Mouse (Mus musculus) lung, embryonic 15.5 days (tissue): ENCODE measurements around the gene Rtn4rl1. TPM values are rescaled to one million over a fixed set of nuclear protein-coding genes. Genes with fewer than 3 reads are reported as not detected.
A peak's percentile ranks its signal among the peaks of the same experiment; 100 is the strongest.

Experiments
- ATAC-seq: fragments of 200-750 bp; cut with Nextera tagmentation; 2 replicates; pipeline ENCODE4 v1.8.0; 2017; ENCODE audit warnings: moderate number of reproducible peaks, borderline replicate concordance; ENCODE audit not compliant: low FRiP score, low TSS enrichment; ENCODE audit errors: extremely low read depth
- H3K27ac ChIP-seq: fragments of 300-500 bp; sonication (generic); 2 replicates; pipeline ENCODE4 v1.5.1; 2015; ENCODE audit warnings: moderate library complexity, mild to moderate bottlenecking, inconsistent platforms
- H3K27me3 ChIP-seq: fragments of 300-500 bp; sonication (generic); 2 replicates; pipeline ENCODE4 v1.6.1; 2015; ENCODE audit warnings: inconsistent platforms
- H3K36me3 ChIP-seq: fragments of 300-500 bp; sonication (generic); 2 replicates; pipeline ENCODE4 v1.6.1; 2015; ENCODE audit warnings: inconsistent platforms
- H3K4me1 ChIP-seq: fragments of 300-500 bp; sonication (generic); 2 replicates; pipeline ENCODE4 v1.6.1; 2015; ENCODE audit warnings: inconsistent platforms
- H3K4me2 ChIP-seq: fragments of 300-500 bp; sonication (generic); 2 replicates; pipeline ENCODE4 v1.6.1; 2015; ENCODE audit warnings: inconsistent platforms, mild to moderate bottlenecking, moderate library complexity
- H3K4me3 ChIP-seq: fragments of 300-500 bp; sonication (generic); 2 replicates; pipeline ENCODE4 v1.5.1; 2015; ENCODE audit warnings: mild to moderate bottlenecking, inconsistent platforms
- H3K9ac ChIP-seq: fragments of 300-500 bp; sonication (generic); 2 replicates; pipeline ENCODE4 v1.6.1; 2015; ENCODE audit warnings: inconsistent platforms
- H3K9me3 ChIP-seq: fragments of 300-500 bp; sonication (generic); 2 replicates; pipeline ENCODE4 v1.6.1; 2016; ENCODE audit warnings: inconsistent platforms
- WGBS: fragments of 180-500 bp; shearing (Covaris S2); methylation state at CpG from one replicate; pipeline ENCODE4 v1.1.7; 2015; 5-methylcytosine and 5-hydroxymethylcytosine counted together
- polyA plus RNA-seq: library from polyadenylated mRNA; unstranded; fragments of >200 nt; fragmentation: Nextera tagmentation; extraction: Ambion mirVana; gene quantifications from 2 replicates; pipeline ENCODE4 v1.2.1, GENCODE M21; 2015

Rtn4rl1 gene
- polyA plus RNA-seq, 1 experiment from 2014 or later, result 3.3 TPM

DNA sequence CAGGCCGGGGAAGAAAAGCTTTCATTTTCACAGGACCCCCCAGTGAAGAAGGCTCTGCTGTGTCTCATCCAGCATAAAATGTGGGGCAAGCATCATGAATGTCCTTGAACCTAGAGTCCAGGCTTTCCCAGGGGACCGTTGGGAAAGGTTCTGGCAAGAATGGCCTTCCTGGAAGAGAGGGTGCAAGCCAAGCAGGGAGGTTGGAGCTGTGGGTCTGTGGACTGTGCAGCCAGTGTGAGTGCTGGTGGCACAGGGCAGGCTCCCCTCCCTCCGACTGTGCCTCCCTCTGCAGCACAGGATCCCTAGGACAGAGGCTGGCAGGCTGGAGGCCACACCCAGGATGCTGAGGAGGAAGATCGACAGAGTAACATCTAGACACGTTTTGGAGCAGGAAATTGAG lies 69.2 kb downstream of the Rtn4rl1 start:
- Histone ChIP-seq H3K27me3 (no peaks in the 10 kb centered on the region), H3K4me2 (no peak overlapping the region), H3K9me3 (no peaks in the 10 kb centered on the region), H3K36me3 (no peaks in the 10 kb centered on the region), H3K4me3 (no peak overlapping the region), H3K4me1 (peaks cover 60% of the 10 kb centered on the region), H3K27ac (peak overlapping the region; percentile 69; the same call in 1 of the 2 replicates), H3K9ac (no peak overlapping the region)
- 0 out of 2 replicates have a peak, but pooled peaks have one; percentile 5 for ATAC-seq
- WGBS, result 29% methylated on average over 5 of the region's 5 CpGs

DNA sequence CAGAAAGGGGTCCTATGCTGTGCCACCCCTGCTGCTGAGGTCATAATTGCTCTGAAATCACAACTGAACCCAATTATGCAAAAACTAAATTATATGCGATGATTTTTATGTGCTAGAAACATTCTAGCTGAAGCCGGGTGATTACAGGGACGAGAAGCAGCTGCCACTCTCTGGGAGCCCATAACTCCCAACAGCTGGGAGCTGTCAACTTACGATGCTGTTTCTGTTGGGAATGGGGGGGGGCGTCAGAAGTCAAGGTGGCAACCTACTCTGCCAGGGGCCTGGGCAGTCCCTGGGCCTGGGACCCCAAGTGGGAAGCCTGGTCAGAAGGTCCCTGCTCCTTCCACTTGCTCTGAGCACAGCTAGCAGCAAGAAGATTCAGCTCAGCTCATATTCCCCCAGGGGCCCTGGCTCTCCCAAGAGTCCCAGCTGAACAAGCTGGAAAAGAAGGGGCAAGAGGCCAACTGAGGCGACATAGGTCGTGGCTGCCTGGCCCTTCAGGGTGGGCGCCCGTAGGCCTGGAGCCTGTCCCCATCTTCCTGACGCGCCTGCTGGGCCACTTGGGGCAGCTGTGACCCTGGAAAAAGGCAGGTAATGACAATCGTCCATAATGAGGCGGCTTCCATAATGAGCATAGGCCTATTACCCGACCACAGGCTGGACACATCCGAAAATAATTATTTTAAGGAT lies 69.8 kb downstream of the Rtn4rl1 start:
- no peak overlapping the region for H3K4me3 ChIP-seq
- H3K4me1 ChIP-seq, result peaks cover 66% of the 10 kb centered on the region
- WGBS, result 48% methylated on average over 15 of the region's 15 CpGs
- H3K9me3 ChIP-seq, result no peaks in the 10 kb centered on the region
- no peak overlapping the region for H3K9ac ChIP-seq
- H3K4me2 ChIP-seq, result no peak overlapping the region
- peak overlapping the region; percentile 69 for H3K27ac ChIP-seq
- ATAC-seq, result peak; percentile 40; the same call in 1 of the 2 replicates
- no peaks in the 10 kb centered on the region for H3K36me3 ChIP-seq
- H3K27me3 ChIP-seq, result no peaks in the 10 kb centered on the region

- Histone ChIP-seq H3K27ac (peak overlapping the region; percentile 69; the same call in 1 of the 2 replicates), H3K36me3 (no peaks in the 10 kb centered on the region), H3K4me2 (no peak overlapping the region), H3K4me3 (no peak overlapping the region), H3K9me3 (no peaks in the 10 kb centered on the region), H3K27me3 (no peaks in the 10 kb centered on the region), H3K4me1 (peaks cover 69% of the 10 kb centered on the region), H3K9ac (no peak overlapping the region)
- ATAC-seq, result no peak
- WGBS, result 45% methylated on average over 6 of the region's 6 CpGs
Measured at GRCm38 (mm10) chr11:75263964-75264312, 70.4 kb downstream of the Rtn4rl1 start.

- WGBS, result 77% methylated on average over 6 of the region's 6 CpGs
- Histone ChIP-seq H3K27ac (no peak overlapping the region), H3K36me3 (no peaks in the 10 kb centered on the region), H3K4me1 (peaks cover 65% of the 10 kb centered on the region), H3K27me3 (no peaks in the 10 kb centered on the region), H3K9ac (no peak overlapping the region), H3K4me3 (no peak overlapping the region), H3K4me2 (no peak overlapping the region), H3K9me3 (no peaks in the 10 kb centered on the region)
- ATAC-seq, result no peak
Measured at GRCm38 (mm10) chr11:75264550-75264949, 71.0 kb downstream of the Rtn4rl1 start.

DNA sequence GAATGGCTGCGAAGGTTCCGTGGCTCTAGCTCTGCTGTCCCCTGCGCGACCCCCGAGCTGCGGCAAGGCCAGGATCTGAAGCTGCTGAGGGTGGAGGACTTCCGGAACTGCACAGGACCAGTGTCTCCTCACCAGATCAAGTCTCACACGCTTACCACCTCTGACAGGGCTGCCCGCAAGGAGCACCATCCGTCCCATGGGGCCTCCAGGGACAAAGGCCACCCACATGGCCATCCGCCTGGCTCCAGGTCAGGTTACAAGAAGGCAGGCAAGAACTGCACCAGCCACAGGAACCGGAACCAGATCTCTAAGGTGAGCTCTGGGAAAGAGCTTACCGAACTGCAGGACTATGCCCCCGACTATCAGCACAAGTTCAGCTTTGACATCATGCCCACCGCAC lies 72.0 kb downstream of the Rtn4rl1 start:
- Histone ChIP-seq H3K4me1 (peaks cover 59% of the 10 kb centered on the region), H3K27ac (no peak overlapping the region), H3K27me3 (no peaks in the 10 kb centered on the region), H3K4me3 (no peak overlapping the region), H3K9me3 (no peaks in the 10 kb centered on the region), H3K9ac (no peak overlapping the region), H3K4me2 (no peak overlapping the region), H3K36me3 (no peaks in the 10 kb centered on the region)
- whole genome bisulfite sequencing, result 64% methylated on average over 15 of the region's 15 CpGs
- ATAC-seq, result no peak

GRCm38 (mm10) chr11:75267826-75268281 lies 74.3 kb downstream of the Rtn4rl1 start:
- Histone ChIP-seq H3K4me3 (no peak overlapping the region), H3K36me3 (no peaks in the 10 kb centered on the region), H3K9ac (no peak overlapping the region), H3K27me3 (no peaks in the 10 kb centered on the region), H3K27ac (peak overlapping the region; percentile 31), H3K4me1 (peaks cover 49% of the 10 kb centered on the region), H3K4me2 (no peak overlapping the region), H3K9me3 (no peaks in the 10 kb centered on the region)
- 39% methylated on average over 9 of the region's 9 CpGs for WGBS
- ATAC-seq, result no peak

GRCm38 (mm10) chr11:75268492-75268891 lies 74.9 kb downstream of the Rtn4rl1 start:
- Histone ChIP-seq H3K27me3 (0 out of 2 replicates have a peak, but pooled peaks cover under 1% of the 10 kb centered on the region), H3K4me1 (peaks cover 49% of the 10 kb centered on the region), H3K4me3 (no peak overlapping the region), H3K9ac (no peak overlapping the region), H3K27ac (peak overlapping the region; percentile 31; the same call in 1 of the 2 replicates), H3K4me2 (no peak overlapping the region), H3K9me3 (no peaks in the 10 kb centered on the region), H3K36me3 (no peaks in the 10 kb centered on the region)
- 59% methylated on average over 5 of the region's 5 CpGs for WGBS
- ATAC-seq, result no peak

GRCm38 (mm10) chr11:75269213-75269612 lies 75.6 kb downstream of the Rtn4rl1 start:
- no peak overlapping the region for H3K4me2 ChIP-seq
- H3K36me3 ChIP-seq, result no peaks in the 10 kb centered on the region
- ATAC-seq, result no peak
- H3K9me3 ChIP-seq, result no peaks in the 10 kb centered on the region
- H3K4me3 ChIP-seq, result no peak overlapping the region
- 0 out of 2 replicates have a peak, but pooled peaks cover 3% of the 10 kb centered on the region for H3K27me3 ChIP-seq
- WGBS, result 57% methylated on average over 4 of the region's 4 CpGs
- no peak overlapping the region for H3K9ac ChIP-seq
- no peak overlapping the region for H3K27ac ChIP-seq
- peaks cover 43% of the 10 kb centered on the region for H3K4me1 ChIP-seq

DNA sequence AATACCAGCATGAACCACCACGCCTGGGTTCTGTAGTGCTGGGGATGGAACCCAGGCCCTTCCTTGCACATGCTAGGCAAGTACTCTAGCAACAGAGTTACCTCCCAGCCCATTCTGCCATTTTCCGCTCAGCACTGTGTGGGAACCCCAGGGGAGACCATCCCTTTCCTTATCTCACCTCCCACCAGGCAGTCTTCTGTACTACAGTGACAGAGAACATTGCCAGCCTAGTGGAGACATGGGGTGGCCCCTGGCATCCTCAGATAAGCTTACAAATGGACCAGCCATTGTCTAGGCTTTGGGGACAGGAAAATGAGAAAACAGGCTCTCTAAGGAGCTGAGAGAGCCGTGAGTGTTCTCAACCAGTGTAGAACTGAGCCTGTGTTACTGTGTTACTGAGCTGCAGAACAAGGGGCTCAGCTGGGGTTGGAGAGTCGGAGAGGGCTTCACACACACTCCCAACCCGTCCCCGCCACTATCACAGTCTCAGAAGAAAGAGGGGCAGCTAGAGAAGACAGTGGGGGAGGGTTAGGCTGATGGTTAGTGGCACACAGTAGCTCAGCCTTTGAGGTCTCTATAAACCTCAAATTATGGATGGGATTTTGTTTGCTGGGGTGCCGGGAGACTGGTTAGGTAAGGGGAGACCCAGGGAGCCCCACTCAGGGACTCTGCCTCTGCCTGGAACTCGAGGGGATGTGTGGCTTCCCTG lies 76.8 kb downstream of the Rtn4rl1 start:
- no peaks in the 10 kb centered on the region for H3K36me3 ChIP-seq
- no peak overlapping the region for H3K4me2 ChIP-seq
- H3K27ac ChIP-seq, result no peak overlapping the region
- 68% methylated on average over 8 of the region's 8 CpGs for WGBS
- H3K9me3 ChIP-seq, result no peaks in the 10 kb centered on the region
- peaks cover 31% of the 10 kb centered on the region for H3K4me1 ChIP-seq
- no peak overlapping the region for H3K9ac ChIP-seq
- no peak overlapping the region for H3K4me3 ChIP-seq
- 0 out of 2 replicates have a peak, but pooled peaks cover 3% of the 10 kb centered on the region for H3K27me3 ChIP-seq
- no peak for ATAC-seq

- Histone ChIP-seq H3K4me1 (peaks cover 26% of the 10 kb centered on the region), H3K27me3 (0 out of 2 replicates have a peak, but pooled peaks cover 3% of the 10 kb centered on the region), H3K4me2 (no peak overlapping the region), H3K27ac (no peak overlapping the region), H3K36me3 (no peaks in the 10 kb centered on the region), H3K9ac (no peak overlapping the region), H3K9me3 (no peaks in the 10 kb centered on the region), H3K4me3 (no peak overlapping the region)
- WGBS, result 57% methylated on average over 7 of the region's 7 CpGs
- ATAC-seq, result no peak
Measured at GRCm38 (mm10) chr11:75270985-75271434, 77.4 kb downstream of the Rtn4rl1 start.

DNA sequence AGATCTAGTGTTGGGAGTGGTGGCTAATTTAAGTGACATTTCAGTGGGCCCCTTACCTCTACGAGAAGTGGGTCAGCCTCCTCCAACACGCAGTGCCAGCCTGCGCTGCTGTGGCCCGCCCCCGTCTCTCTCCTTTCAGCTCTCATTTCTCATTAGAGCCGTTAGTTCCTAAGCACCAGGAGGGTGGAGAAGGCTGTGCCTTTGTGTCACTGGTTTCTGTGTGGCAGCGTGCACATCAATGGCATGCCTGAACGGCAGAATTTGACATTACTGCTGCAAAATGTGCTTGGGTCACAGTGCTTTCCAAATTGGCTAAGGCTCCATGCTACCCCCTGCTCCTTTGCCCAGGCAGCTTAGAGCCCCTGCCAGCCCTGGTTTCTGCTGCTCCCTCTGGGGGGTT lies 79.9 kb downstream of the Rtn4rl1 start:
- Histone ChIP-seq H3K27ac (no peak overlapping the region), H3K9me3 (no peaks in the 10 kb centered on the region), H3K4me2 (no peak overlapping the region), H3K4me3 (no peak overlapping the region), H3K27me3 (0 out of 2 replicates have a peak, but pooled peaks cover 3% of the 10 kb centered on the region), H3K4me1 (peaks cover 13% of the 10 kb centered on the region), H3K9ac (no peak overlapping the region), H3K36me3 (no peaks in the 10 kb centered on the region)
- no peak for ATAC-seq
- WGBS, result 23% methylated on average over 8 of the region's 8 CpGs

DNA sequence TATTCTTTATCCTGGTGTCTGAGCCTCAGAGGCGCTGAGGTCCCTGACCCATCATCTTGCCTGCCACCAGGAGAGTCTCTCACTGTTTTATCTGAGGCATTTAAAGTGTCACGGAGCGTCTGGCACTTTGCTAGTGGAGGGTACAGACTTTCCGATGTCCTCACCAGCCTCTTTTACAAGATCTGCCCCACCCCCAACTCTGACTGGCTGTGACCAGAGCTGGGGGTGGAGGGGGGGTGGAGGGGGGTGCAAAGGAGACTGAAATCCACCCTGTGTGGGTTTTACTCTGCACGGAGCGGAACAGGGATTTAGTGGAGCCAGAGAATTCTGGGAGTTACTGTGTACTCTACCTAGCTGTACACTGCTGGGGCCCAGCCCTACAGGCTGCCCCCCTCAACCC lies 81.5 kb downstream of the Rtn4rl1 start:
- Histone ChIP-seq H3K36me3 (no peaks in the 10 kb centered on the region), H3K4me1 (peaks cover 21% of the 10 kb centered on the region), H3K4me2 (no peak overlapping the region), H3K4me3 (no peak overlapping the region), H3K27me3 (peaks cover 5% of the 10 kb centered on the region; the same call in 1 of the 2 replicates), H3K27ac (no peak overlapping the region), H3K9ac (no peak overlapping the region), H3K9me3 (no peaks in the 10 kb centered on the region)
- 32% methylated on average over 6 of the region's 6 CpGs for WGBS
- no peak; the same call in 1 of the 2 replicates for ATAC-seq
